31 mouse cellular contexts compared by ENCODE assay signal in genomic region chr14:103216331-103216730, GRCm38 (mm10).
"Had no signal": no experiment of that assay in that cellular context is flagged by ENCODE, and none has a peak within 500 bp of the region (broad histone marks: within the 10 kb centered on the region; RNA-seq: fewer than 3 reads in every experiment).

No protein-coding gene starts in this region.

- H3K4me3 ChIP-seq: left cerebral cortex, adult 2 months; limb, embryonic 10.5 days; limb, embryonic 12.5 days; limb, embryonic 13.5 days; limb, embryonic 15.5 days; liver, embryonic 12.5 days; liver, embryonic 13.5 days; liver, embryonic 15.5 days; lung, embryonic 15.5 days; megakaryocyte, embryonic 14.5 days; midbrain, embryonic 12.5 days; midbrain, embryonic 13.5 days; midbrain, embryonic 15.5 days; myocyte; neural tube, embryonic 12.5 days had no signal

- H3K27ac ChIP-seq: left cerebral cortex, adult 2 months; limb, embryonic 10.5 days; limb, embryonic 12.5 days; limb, embryonic 13.5 days; limb, embryonic 15.5 days; liver, embryonic 12.5 days; liver, embryonic 13.5 days; liver, embryonic 14.5 days; liver, embryonic 15.5 days; lung, embryonic 15.5 days; macrophage; midbrain, embryonic 12.5 days; midbrain, embryonic 13.5 days; midbrain, embryonic 15.5 days; neural tube, embryonic 12.5 days had no signal

- H3K9ac ChIP-seq: limb, embryonic 12.5 days; limb, embryonic 13.5 days; limb, embryonic 15.5 days; liver, embryonic 12.5 days; liver, embryonic 13.5 days; liver, embryonic 14.5 days; liver, embryonic 15.5 days; liver, postnatal 0 days; lung, embryonic 14.5 days; lung, embryonic 15.5 days; midbrain, embryonic 12.5 days; midbrain, embryonic 13.5 days; midbrain, embryonic 15.5 days; neural tube, embryonic 12.5 days had no signal

- DNase-seq: left cerebral cortex, postnatal 4 days; liver; liver, embryonic 13.5 days; liver, postnatal 0 days; lung, adult 18-20 months; lung, adult 2 months; lung, embryonic 14.5 days; lung, postnatal 10 days; lung, postnatal 14 days; lung, postnatal 36 days; lung, postnatal 4 days; midbrain, embryonic 14.5 days had no signal

- H3K9me3 ChIP-seq: limb, embryonic 10.5 days; limb, embryonic 12.5 days; limb, embryonic 13.5 days; limb, embryonic 15.5 days; liver, embryonic 12.5 days; liver, embryonic 13.5 days; liver, embryonic 15.5 days; lung, embryonic 15.5 days; megakaryocyte, embryonic 14.5 days; midbrain, embryonic 12.5 days; midbrain, embryonic 13.5 days; midbrain, embryonic 15.5 days; neural tube, embryonic 12.5 days had no signal

- H3K4me2 ChIP-seq: limb, embryonic 12.5 days; limb, embryonic 13.5 days; limb, embryonic 15.5 days; liver, embryonic 11.5 days; liver, embryonic 12.5 days; liver, embryonic 13.5 days; liver, embryonic 15.5 days; lung, embryonic 14.5 days; lung, embryonic 15.5 days; midbrain, embryonic 12.5 days; midbrain, embryonic 13.5 days; midbrain, embryonic 15.5 days; neural tube, embryonic 12.5 days had no signal

- H3K27me3 ChIP-seq: limb, embryonic 12.5 days; limb, embryonic 13.5 days; limb, embryonic 15.5 days; liver, embryonic 12.5 days; liver, embryonic 13.5 days; liver, embryonic 15.5 days; lung, embryonic 15.5 days; megakaryocyte, embryonic 14.5 days; midbrain, embryonic 12.5 days; midbrain, embryonic 13.5 days; midbrain, embryonic 15.5 days; neural tube, embryonic 12.5 days had no signal

- ATAC-seq: liver, embryonic 12.5 days; liver, postnatal 0 days; lung, postnatal 0 days; midbrain, embryonic 13.5 days; midbrain, embryonic 15.5 days; midbrain, embryonic 16.5 days had no signal

- H3K4me1 ChIP-seq: limb, embryonic 10.5 days; limb, embryonic 12.5 days; limb, embryonic 13.5 days; limb, embryonic 15.5 days; liver, embryonic 12.5 days; liver, embryonic 13.5 days; liver, embryonic 15.5 days; lung, embryonic 15.5 days; megakaryocyte, embryonic 14.5 days; midbrain, embryonic 12.5 days; midbrain, embryonic 13.5 days; midbrain, embryonic 15.5 days; neural tube, embryonic 12.5 days had no signal
